Mouse (Mus musculus): ENCODE measurements around the gene Ermp1. TPM values are rescaled to one million over a fixed set of nuclear protein-coding genes. Genes with fewer than 3 reads are reported as not detected.

Ermp1 gene
- total and polyA plus RNA-seq, 3 experiments = 68.4 to 167 (median 82.0) TPM

DNA sequence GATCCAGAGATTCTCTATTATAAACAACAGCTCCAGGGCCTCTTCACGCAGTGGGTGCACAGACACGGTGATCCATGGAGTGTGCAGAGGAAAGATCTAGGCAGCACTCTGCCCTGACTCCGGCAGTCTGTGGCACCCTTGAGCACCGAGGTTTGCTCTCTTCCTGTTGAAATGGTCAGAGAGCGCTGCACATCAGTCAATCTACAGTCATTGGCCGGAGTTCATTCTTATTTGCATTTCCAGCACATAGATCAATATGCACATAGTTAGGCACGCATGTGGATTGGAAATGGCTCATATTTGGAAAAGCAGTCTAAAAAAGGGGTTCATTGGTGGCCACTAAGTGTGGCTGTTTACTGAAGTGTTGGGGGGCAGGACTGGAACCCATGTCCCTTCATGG, 19.9 kb upstream of the Ermp1 start:
- Histone ChIP-seq H3K4me3 (ENCODE audit: control insufficient read depth in 1 of 2, insufficient read depth in 1 of 2, low read depth in 2 of 2, low read length in 2 of 2) (no peak overlapping the region), H3K27ac (ENCODE audit: control insufficient read depth, low read depth, low read length) (no peak overlapping the region), H3K27me3 (ENCODE audit: control insufficient read depth in 1 of 2, insufficient read depth in 2 of 2, low read length in 2 of 2) (no peaks in the 10 kb centered on the region), H3K4me1 (ENCODE audit: control insufficient read depth in 1 of 2, insufficient read depth in 2 of 2, low read length in 2 of 2) (peaks cover 0 to 22% of the 10 kb centered on the region in 2 experiments; a peak in 2 of 4 replicates), H3K9me3 (replicated peaks; ENCODE audit: insufficient read depth, low read length) (no peaks in the 10 kb centered on the region), H3K9ac (ENCODE audit: control insufficient read depth, low read depth, low read length, poor library complexity, severe bottlenecking) (no peak overlapping the region), H3K36me3 (ENCODE audit: control insufficient read depth in 1 of 2, insufficient read depth in 2 of 2, low read length in 2 of 2) (peaks cover 0 to 17% of the 10 kb centered on the region in 2 experiments; a peak in 2 of 4 replicates), H3K79me2 (ENCODE audit: control insufficient read depth, insufficient read depth, low read length, poor library complexity) (no peaks in the 10 kb centered on the region)
- no peak for DNase-seq (ENCODE audit: low read depth, low spot score)
- TF ChIP-seq USF2 (IDR thresholded peaks at IDR 0.05; ENCODE audit: borderline replicate concordance in 1 of 2, insufficient read depth in 1 of 2, low read depth in 1 of 2, low read length in 2 of 2) = no peak
- no peak for TF ChIP-seq E2F4 (IDR thresholded peaks at IDR 0.05; ENCODE audit: borderline replicate concordance, low read depth, low read length)
- TF ChIP-seq EP300 (IDR thresholded peaks at IDR 0.05; ENCODE audit: low read depth in 1 of 2, low read length in 2 of 2) = no peak
- no peak for TF ChIP-seq GABPA (IDR thresholded peaks at IDR 0.05; ENCODE audit: low read depth, low read length)
- TF ChIP-seq MAFK (IDR thresholded peaks at IDR 0.05; ENCODE audit: borderline replicate concordance, low read depth, low read length) = no peak
- TF ChIP-seq ZMIZ1 (IDR thresholded peaks at IDR 0.05; ENCODE audit: low read depth, low read length) = no peak
- no peak for TF ChIP-seq NRF1 (IDR thresholded peaks at IDR 0.05; ENCODE audit: insufficient read depth, low read depth, low read length, poor library complexity, severe bottlenecking)
- no peak for TF ChIP-seq UBTF (IDR thresholded peaks at IDR 0.05; ENCODE audit: borderline replicate concordance, insufficient read depth, low read depth, low read length)
- TF ChIP-seq POLR2AphosphoS5 (IDR thresholded peaks at IDR 0.05; ENCODE audit: borderline replicate concordance, low read depth, low read length) = no peak
- no peak for TF ChIP-seq TBP (IDR thresholded peaks at IDR 0.05; ENCODE audit: low read depth, low read length)
- no peak for TF ChIP-seq ETS1 (IDR thresholded peaks at IDR 0.05; ENCODE audit: low read depth, low read length)
- TF ChIP-seq CTCF (IDR thresholded peaks at IDR 0.05 in 2 of 3, conservative IDR thresholded peaks at IDR 0.05 in 1 of 3; ENCODE audit: control insufficient read depth in 1 of 3, insufficient read depth in 1 of 3, low read depth in 2 of 3, low read length in 3 of 3, poor library complexity in 1 of 3, severe bottlenecking in 1 of 3) = no peak
- TF ChIP-seq BHLHE40 (IDR thresholded peaks at IDR 0.05; ENCODE audit: borderline replicate concordance, low read depth, low read length) = no peak
- no peak for TF ChIP-seq KAT2A (conservative IDR thresholded peaks at IDR 0.05; ENCODE audit: low read depth, low read length)
- TF ChIP-seq HCFC1 (IDR thresholded peaks at IDR 0.05; ENCODE audit: low read depth, low read length) = no peak
- TF ChIP-seq MYB (IDR thresholded peaks at IDR 0.05; ENCODE audit: low read depth, low read length) = no peak

DNA sequence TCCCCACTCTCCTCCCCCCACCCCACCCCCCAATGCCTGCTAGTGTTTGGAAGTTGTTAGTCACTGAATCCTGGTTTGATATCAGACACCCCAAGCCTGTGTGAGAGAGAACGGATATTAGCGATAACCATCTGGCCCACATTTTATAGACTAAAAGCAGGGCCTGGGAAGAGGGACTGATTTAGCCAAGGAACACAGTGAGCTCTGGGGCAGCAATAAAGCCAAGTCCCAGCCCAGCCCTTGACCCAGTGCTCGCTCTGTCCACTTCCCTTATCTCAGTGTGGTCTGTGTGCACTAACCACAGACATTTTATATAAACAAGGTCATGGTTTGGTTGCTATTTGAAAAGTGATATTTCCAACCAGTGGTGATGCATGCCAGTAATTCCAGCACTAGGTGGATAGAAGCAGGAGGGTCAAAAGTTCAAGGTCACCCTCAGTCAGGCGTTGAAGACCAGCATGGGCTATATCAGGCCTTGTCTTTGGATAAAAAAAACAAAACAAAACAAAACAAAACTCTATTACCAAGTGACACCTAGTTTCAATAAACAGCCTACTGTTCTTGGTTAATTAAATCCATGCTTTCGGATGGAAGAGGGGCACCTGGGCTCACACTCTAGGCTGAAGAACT, 18.9 kb upstream of the Ermp1 start:
- TF ChIP-seq GATA1 (IDR thresholded peaks at IDR 0.05; ENCODE audit: low read depth, low read length) = peak; percentile 50; the same call in 1 of the 2 replicates
- TF ChIP-seq MAX (IDR thresholded peaks at IDR 0.05; ENCODE audit: low read length) = no peak
- TF ChIP-seq CHD1 (IDR thresholded peaks at IDR 0.05; ENCODE audit: low read depth, low read length) = 0 out of 2 replicates have a peak, but pooled peaks have one; percentile 55
- TF ChIP-seq UBTF (IDR thresholded peaks at IDR 0.05; ENCODE audit: borderline replicate concordance, insufficient read depth, low read depth, low read length) = no peak
- peak; percentile 75; the same call in 1 of the 2 replicates for TF ChIP-seq RCOR1 (IDR thresholded peaks at IDR 0.05; ENCODE audit: low read depth, low read length)
- no peak for TF ChIP-seq POLR2AphosphoS2 (IDR thresholded peaks at IDR 0.05; ENCODE audit: low read length)
- TF ChIP-seq MYC (IDR thresholded peaks at IDR 0.05; ENCODE audit: low read depth, low read length) = 0 out of 2 replicates have a peak, but pooled peaks have one; percentile 27
- no peak for TF ChIP-seq KAT2A (conservative IDR thresholded peaks at IDR 0.05; ENCODE audit: low read depth, low read length)
- no peak for TF ChIP-seq CTCF (IDR thresholded peaks at IDR 0.05 in 2 of 3, conservative IDR thresholded peaks at IDR 0.05 in 1 of 3; ENCODE audit: control insufficient read depth in 1 of 3, insufficient read depth in 1 of 3, low read depth in 2 of 3, low read length in 3 of 3, poor library complexity in 1 of 3, severe bottlenecking in 1 of 3)
- no peak for TF ChIP-seq TBP (IDR thresholded peaks at IDR 0.05; ENCODE audit: low read depth, low read length)
- TF ChIP-seq MAFK (IDR thresholded peaks at IDR 0.05; ENCODE audit: borderline replicate concordance, low read depth, low read length) = no peak
- 0 out of 2 replicates have a peak, but pooled peaks have one; percentile 18 for TF ChIP-seq TCF12 (IDR thresholded peaks at IDR 0.05; ENCODE audit: low read depth, low read length)
- no peak for TF ChIP-seq POLR2AphosphoS5 (IDR thresholded peaks at IDR 0.05; ENCODE audit: borderline replicate concordance, low read depth, low read length)
- TF ChIP-seq RAD21 (IDR thresholded peaks at IDR 0.05; ENCODE audit: low read depth, low read length) = no peak
- TF ChIP-seq ZMIZ1 (IDR thresholded peaks at IDR 0.05; ENCODE audit: low read depth, low read length) = no peak
- TF ChIP-seq ZNF384 (IDR thresholded peaks at IDR 0.05; ENCODE audit: low read depth, low read length) = no peak
- peak; percentile 28; the same call in 1 of the 2 replicates for TF ChIP-seq TAL1 (IDR thresholded peaks at IDR 0.05; ENCODE audit: low read length)
- TF ChIP-seq ETS1 (IDR thresholded peaks at IDR 0.05; ENCODE audit: low read depth, low read length) = no peak
- peak; percentile 37 to 42; a peak in 3 of 4 replicates for TF ChIP-seq EP300 (IDR thresholded peaks at IDR 0.05; ENCODE audit: low read depth in 1 of 2, low read length in 2 of 2)
- no peak for TF ChIP-seq E2F4 (IDR thresholded peaks at IDR 0.05; ENCODE audit: borderline replicate concordance, low read depth, low read length)
- H3K36me3 ChIP-seq (ENCODE audit: control insufficient read depth in 1 of 2, insufficient read depth in 2 of 2, low read length in 2 of 2) = peaks cover 0 to 20% of the 10 kb centered on the region in 2 experiments; a peak in 2 of 4 replicates
- H3K79me2 ChIP-seq (ENCODE audit: control insufficient read depth, insufficient read depth, low read length, poor library complexity) = no peaks in the 10 kb centered on the region
- peak; percentile 48 for DNase-seq (ENCODE audit: low read depth, low spot score)
- H3K27me3 ChIP-seq (ENCODE audit: control insufficient read depth in 1 of 2, insufficient read depth in 2 of 2, low read length in 2 of 2) = no peaks in the 10 kb centered on the region
- H3K4me1 ChIP-seq (ENCODE audit: control insufficient read depth in 1 of 2, insufficient read depth in 2 of 2, low read length in 2 of 2) = peaks cover 0 to 22% of the 10 kb centered on the region in 2 experiments; a peak in 2 of 4 replicates
- H3K27ac ChIP-seq (ENCODE audit: control insufficient read depth, low read depth, low read length) = no peak overlapping the region
- H3K9ac ChIP-seq (ENCODE audit: control insufficient read depth, low read depth, low read length, poor library complexity, severe bottlenecking) = no peak overlapping the region
- no peak overlapping the region for H3K4me3 ChIP-seq (ENCODE audit: control insufficient read depth in 1 of 2, insufficient read depth in 1 of 2, low read depth in 2 of 2, low read length in 2 of 2)
- H3K9me3 ChIP-seq (replicated peaks; ENCODE audit: insufficient read depth, low read length) = no peaks in the 10 kb centered on the region

All from MEL (cell line).